Mouse (Mus musculus): ENCODE results near the gene Otub2. TPM values are rescaled to one million over a fixed set of nuclear protein-coding genes. Genes with fewer than 3 reads are reported as not detected.

Gene Otub2
- polyA plus RNA-seq, 1 experiment from 2014 or later: 18.4 TPM

GRCm38 (mm10) chr12:103407720-103408119, 19.2 kb downstream of the Otub2 start, which contains the start of gene 9330161L09Rik:
Gene 9330161L09Rik (minus strand): TSS chr12:103407820.
- no peaks in the 10 kb centered on the region for H3K4me1 ChIP-seq (replicated peaks)
- WGBS: 87% methylated on average over 4 of the region's 4 CpGs
- ATAC-seq (ENCODE audit: insufficient number of reproducible peaks, low FRiP score): no peak
- no peak within 1 kb of the TSS for H3K4me2 ChIP-seq
- no peak within 1 kb of the TSS for H3K27ac ChIP-seq (ENCODE audit: poor library complexity, severe bottlenecking)
- H3K4me3 ChIP-seq: no peak within 1 kb of the TSS
- no peaks in the 10 kb centered on the region for H3K9me3 ChIP-seq (replicated peaks)
- no peak within 1 kb of the TSS for H3K9ac ChIP-seq
- H3K36me3 ChIP-seq: peaks cover 97% of the 10 kb centered on the region
- no peaks in the 10 kb centered on the region for H3K27me3 ChIP-seq (replicated peaks)

GRCm38 (mm10) chr12:103408144-103408543, 19.7 kb downstream of the Otub2 start:
- Histone ChIP-seq H3K9ac (no peak overlapping the region), H3K4me2 (no peak overlapping the region), H3K4me3 (no peak overlapping the region), H3K36me3 (peaks cover 97% of the 10 kb centered on the region), H3K27me3 (replicated peaks) (no peaks in the 10 kb centered on the region), H3K9me3 (replicated peaks) (no peaks in the 10 kb centered on the region), H3K27ac (ENCODE audit: poor library complexity, severe bottlenecking) (no peak overlapping the region), H3K4me1 (replicated peaks) (no peaks in the 10 kb centered on the region)
- 92% methylated on average over 10 of the region's 10 CpGs for WGBS
- no peak for ATAC-seq (ENCODE audit: insufficient number of reproducible peaks, low FRiP score)

DNA sequence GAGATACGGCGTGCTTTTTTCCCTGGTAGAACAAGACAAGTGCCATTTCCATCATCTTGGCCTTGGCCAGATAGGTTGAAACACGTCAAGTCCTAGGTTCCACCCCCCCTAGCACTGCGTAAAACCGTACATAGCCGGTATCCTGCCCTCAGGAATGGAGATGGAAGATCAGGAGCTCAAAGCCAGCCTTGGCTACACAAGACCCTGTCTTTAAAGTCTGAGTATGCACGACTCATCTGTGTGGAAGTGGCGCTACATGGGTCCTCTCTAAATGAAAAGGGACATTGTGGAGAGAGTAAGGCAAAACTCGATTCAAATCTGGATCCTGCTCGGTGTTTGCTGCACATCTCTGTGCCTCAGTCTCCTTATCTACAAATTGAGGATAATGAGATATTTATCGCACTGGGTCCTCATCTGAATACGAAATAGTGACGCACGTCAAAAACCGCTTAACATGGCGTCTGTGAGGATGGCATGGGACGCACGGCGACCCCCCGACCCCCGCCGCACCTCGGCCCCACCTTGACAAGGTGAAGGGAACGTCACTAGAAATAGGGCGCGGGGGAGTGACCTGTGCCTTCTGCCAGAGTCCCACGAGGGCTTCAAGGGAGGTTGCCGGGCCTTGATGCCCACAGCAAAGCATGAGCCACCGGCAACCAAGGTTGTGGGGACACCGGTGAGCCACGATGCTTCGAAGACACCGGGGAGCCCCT, 36.7 kb downstream of the Otub2 start:
- H3K27me3 ChIP-seq (replicated peaks): no peaks in the 10 kb centered on the region
- H3K9me3 ChIP-seq (replicated peaks): no peaks in the 10 kb centered on the region; the same call in 1 of the 2 replicates
- H3K4me2 ChIP-seq: peak overlapping the region; percentile 99
- peaks cover 25% of the 10 kb centered on the region for H3K4me1 ChIP-seq (replicated peaks)
- H3K27ac ChIP-seq (ENCODE audit: poor library complexity, severe bottlenecking): peak overlapping the region; percentile 28; the same call in 1 of the 2 replicates
- ATAC-seq (ENCODE audit: insufficient number of reproducible peaks, low FRiP score): peak; percentile 10; the same call in 1 of the 2 replicates
- H3K9ac ChIP-seq: peak overlapping the region; percentile 98
- WGBS: 8% methylated on average over 33 of the region's 33 CpGs
- peak overlapping the region; percentile 96 for H3K4me3 ChIP-seq
- peaks cover 16% of the 10 kb centered on the region for H3K36me3 ChIP-seq

DNA sequence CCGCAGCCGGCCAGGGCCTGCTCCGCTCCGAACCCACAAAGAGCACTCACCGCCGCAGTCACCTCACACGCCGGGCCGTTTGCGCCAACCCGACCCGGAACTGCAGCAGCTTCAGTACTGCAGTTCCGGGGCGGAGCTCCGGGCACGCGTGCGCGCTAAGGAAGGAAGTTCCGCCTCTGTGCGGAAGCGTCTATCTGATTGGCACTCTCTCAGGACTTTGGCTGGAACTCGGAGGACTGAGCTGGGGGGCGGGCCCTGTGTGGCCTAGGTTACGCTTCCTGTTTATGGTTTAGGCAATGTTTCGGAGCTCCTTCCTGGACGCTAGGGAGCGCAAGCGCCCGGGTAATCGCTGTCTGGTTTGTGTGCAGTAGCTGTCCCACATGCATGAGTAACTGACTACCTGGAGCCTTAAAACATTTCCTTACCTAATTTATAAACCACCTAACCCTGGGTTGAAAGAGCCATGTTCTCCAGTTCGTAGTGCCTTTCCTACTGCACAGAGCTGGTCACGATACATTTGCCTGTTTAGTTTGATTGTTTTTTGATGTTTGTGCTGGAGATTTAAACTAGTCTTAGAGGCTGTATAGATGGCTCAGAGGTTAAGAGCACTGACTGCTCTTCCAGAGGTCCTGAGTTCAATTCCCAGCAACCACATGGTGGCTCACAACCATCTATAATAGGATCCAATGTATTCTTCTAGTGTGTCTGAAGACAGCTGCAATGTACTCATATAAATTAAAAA, 37.4 kb downstream of the Otub2 start, which contains the start of gene Ddx24:
Gene Ddx24, minus strand, starts transcription at position 102 of the 742 bp plus-strand sequence.
- peak within 1 kb of the TSS; percentile 28; the same call in 1 of the 2 replicates for H3K27ac ChIP-seq (ENCODE audit: poor library complexity, severe bottlenecking)
- ATAC-seq (ENCODE audit: insufficient number of reproducible peaks, low FRiP score): peak; percentile 100
- H3K36me3 ChIP-seq: peaks cover 16% of the 10 kb centered on the region
- no peaks in the 10 kb centered on the region for H3K27me3 ChIP-seq (replicated peaks)
- H3K4me3 ChIP-seq: peak within 1 kb of the TSS; percentile 96
- 1% methylated on average over 33 of the region's 33 CpGs for WGBS
- peak within 1 kb of the TSS; percentile 99 for H3K4me2 ChIP-seq
- H3K9ac ChIP-seq: peak within 1 kb of the TSS; percentile 98
- peaks cover 25% of the 10 kb centered on the region for H3K4me1 ChIP-seq (replicated peaks)
- H3K9me3 ChIP-seq (replicated peaks): no peaks in the 10 kb centered on the region; the same call in 1 of the 2 replicates

GRCm38 (mm10) chr12:103426710-103427109, 38.2 kb downstream of the Otub2 start:
- no peaks in the 10 kb centered on the region; the same call in 1 of the 2 replicates for H3K9me3 ChIP-seq (replicated peaks)
- no peak overlapping the region for H3K4me2 ChIP-seq
- H3K4me1 ChIP-seq (replicated peaks): peaks cover 23% of the 10 kb centered on the region
- no peak for ATAC-seq (ENCODE audit: insufficient number of reproducible peaks, low FRiP score)
- H3K27me3 ChIP-seq (replicated peaks): no peaks in the 10 kb centered on the region
- H3K27ac ChIP-seq (ENCODE audit: poor library complexity, severe bottlenecking): no peak overlapping the region
- WGBS: 88% methylated on average over 7 of the region's 7 CpGs
- peaks cover 15% of the 10 kb centered on the region for H3K36me3 ChIP-seq
- H3K9ac ChIP-seq: no peak overlapping the region
- no peak overlapping the region for H3K4me3 ChIP-seq

DNA sequence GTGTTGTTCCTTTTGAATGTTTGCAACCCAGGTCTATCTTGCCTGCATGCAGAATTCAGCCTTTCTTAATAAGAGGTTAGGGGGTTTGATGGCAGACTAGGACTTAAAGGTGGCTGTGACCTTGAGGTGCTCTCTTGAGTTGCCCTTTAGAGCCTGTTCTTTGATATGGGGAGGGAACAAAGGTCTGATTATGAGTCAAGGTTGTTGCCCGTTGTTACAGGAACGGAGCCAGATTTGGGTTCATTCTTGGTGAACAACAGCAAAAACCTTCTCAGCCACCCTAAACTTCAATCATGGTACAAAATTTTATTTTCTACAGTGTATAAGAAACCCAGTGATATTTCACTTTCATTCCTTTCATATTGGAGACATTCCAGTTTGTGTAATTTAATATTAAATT, 44.9 kb downstream of the Otub2 start:
- no peak overlapping the region for H3K4me3 ChIP-seq
- H3K27ac ChIP-seq (ENCODE audit: poor library complexity, severe bottlenecking): no peak overlapping the region
- no peaks in the 10 kb centered on the region for H3K27me3 ChIP-seq (replicated peaks)
- WGBS: 73% methylated on average over 2 of the region's 2 CpGs
- no peaks in the 10 kb centered on the region for H3K36me3 ChIP-seq
- no peak overlapping the region for H3K4me2 ChIP-seq
- ATAC-seq (ENCODE audit: insufficient number of reproducible peaks, low FRiP score): no peak
- H3K9me3 ChIP-seq (replicated peaks): no peaks in the 10 kb centered on the region
- H3K4me1 ChIP-seq (replicated peaks): no peaks in the 10 kb centered on the region
- H3K9ac ChIP-seq: no peak overlapping the region

DNA sequence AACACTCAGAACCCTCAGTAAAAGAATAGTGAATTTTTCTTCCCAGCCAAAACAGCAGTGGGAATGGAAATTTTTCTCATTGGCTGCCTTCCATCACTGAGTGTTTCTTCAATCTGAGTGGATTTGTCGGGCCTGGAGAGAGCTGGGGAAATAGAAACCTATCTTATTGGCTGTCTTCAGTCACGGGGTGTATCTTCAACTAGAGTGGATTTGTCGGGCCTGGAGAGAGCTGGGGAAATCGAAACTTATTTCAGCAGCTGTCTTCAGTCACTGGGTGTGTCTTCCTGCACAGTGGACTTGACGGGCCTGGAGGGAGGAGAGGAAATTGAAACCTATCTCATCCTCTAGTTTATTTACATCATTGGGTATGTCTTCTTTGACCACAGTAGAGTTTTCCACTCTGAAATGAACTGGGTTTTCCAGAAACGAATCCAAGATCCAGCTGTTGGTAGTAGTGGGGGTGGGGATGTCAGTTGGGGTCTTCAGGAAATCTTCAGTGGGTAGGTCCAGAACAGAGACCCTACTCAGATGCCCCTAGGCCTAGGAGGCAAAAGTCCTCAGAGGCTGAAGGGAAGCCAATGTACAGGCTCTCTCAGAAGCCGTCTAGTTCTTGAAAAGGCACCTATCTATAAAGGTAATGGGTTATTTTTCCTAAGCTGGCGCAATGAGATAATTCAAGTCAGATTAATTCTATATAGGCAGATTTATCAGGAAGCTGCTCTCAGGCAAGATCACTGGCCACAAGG, 45.7 kb downstream of the Otub2 start, which contains the start of gene Ifi27:
Gene Ifi27, plus strand, starts transcription at position 226 of the 746 bp plus-strand sequence.
- peak within 1 kb of the TSS; percentile 38 for H3K4me2 ChIP-seq

DNA sequence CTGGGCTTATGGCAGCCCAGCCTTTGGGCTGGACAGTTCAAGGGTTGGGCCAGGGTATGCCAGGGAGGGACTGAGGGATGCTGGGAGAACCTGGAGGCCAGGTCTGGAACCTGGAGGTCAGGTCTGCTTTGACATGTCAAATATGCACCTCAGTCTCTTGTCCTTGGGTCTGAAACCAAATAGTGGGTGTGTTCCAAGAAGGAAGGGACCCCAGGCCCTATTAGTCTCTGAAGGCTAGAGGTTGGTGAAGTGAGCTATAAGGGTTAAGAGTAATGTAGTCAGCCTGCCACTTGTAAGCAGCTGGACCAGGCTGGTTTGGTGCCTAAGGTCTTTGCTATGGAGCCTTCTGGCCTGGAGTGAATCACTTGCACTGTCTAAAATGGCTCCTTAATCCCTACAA, 46.4 kb downstream of the Otub2 start:
- H3K4me1 ChIP-seq (replicated peaks): no peaks in the 10 kb centered on the region
- no peak for ATAC-seq (ENCODE audit: insufficient number of reproducible peaks, low FRiP score)
- no peaks in the 10 kb centered on the region for H3K36me3 ChIP-seq
- no peak overlapping the region for H3K27ac ChIP-seq (ENCODE audit: poor library complexity, severe bottlenecking)
- H3K4me2 ChIP-seq: peak overlapping the region; percentile 38
- H3K27me3 ChIP-seq (replicated peaks): no peaks in the 10 kb centered on the region
- no peaks in the 10 kb centered on the region for H3K9me3 ChIP-seq (replicated peaks)
- H3K9ac ChIP-seq: no peak overlapping the region
- no peak overlapping the region for H3K4me3 ChIP-seq

More for the DNA sequence above, 45.7 kb downstream of the Otub2 start, which contains the start of gene Ifi27:
- no peaks in the 10 kb centered on the region for H3K36me3 ChIP-seq
- peak within 1 kb of the TSS; percentile 28 for H3K4me3 ChIP-seq
- no peaks in the 10 kb centered on the region for H3K9me3 ChIP-seq (replicated peaks)
- no peaks in the 10 kb centered on the region for H3K4me1 ChIP-seq (replicated peaks)
- peak; percentile 85 for ATAC-seq (ENCODE audit: insufficient number of reproducible peaks, low FRiP score)
- WGBS: 46% methylated on average over 8 of the region's 8 CpGs
- H3K27me3 ChIP-seq (replicated peaks): no peaks in the 10 kb centered on the region
- H3K9ac ChIP-seq: no peak within 1 kb of the TSS
- H3K27ac ChIP-seq (ENCODE audit: poor library complexity, severe bottlenecking): peak within 1 kb of the TSS; percentile 5; the same call in 1 of the 2 replicates

GRCm38 (mm10) chr12:103437601-103438000, 49.1 kb downstream of the Otub2 start:
- Histone ChIP-seq H3K4me2 (no peak overlapping the region), H3K9ac (no peak overlapping the region)
- WGBS: 86% methylated on average over 1 of the region's 1 CpGs

GRCm38 (mm10) chr12:103443524-103443923, 55.0 kb downstream of the Otub2 start, which contains the start of gene Ifi27l2a:
Gene Ifi27l2a (minus strand): TSS chr12:103443680.
- no peaks in the 10 kb centered on the region for H3K4me1 ChIP-seq (replicated peaks)
- WGBS: 57% methylated on average over 3 of the region's 3 CpGs
- H3K4me2 ChIP-seq: no peak within 1 kb of the TSS
- H3K9ac ChIP-seq: no peak within 1 kb of the TSS
- peaks cover 6% of the 10 kb centered on the region; the same call in 1 of the 2 replicates for H3K27me3 ChIP-seq (replicated peaks)
- no peak within 1 kb of the TSS for H3K27ac ChIP-seq (ENCODE audit: poor library complexity, severe bottlenecking)
- no peak for ATAC-seq (ENCODE audit: insufficient number of reproducible peaks, low FRiP score)
- H3K9me3 ChIP-seq (replicated peaks): no peaks in the 10 kb centered on the region
- no peaks in the 10 kb centered on the region for H3K36me3 ChIP-seq
- H3K4me3 ChIP-seq: no peak within 1 kb of the TSS

More at GRCm38 (mm10) chr12:103437601-103438000, 49.1 kb downstream of the Otub2 start:
- Histone ChIP-seq H3K27ac (ENCODE audit: poor library complexity, severe bottlenecking) (no peak overlapping the region), H3K9me3 (replicated peaks) (no peaks in the 10 kb centered on the region), H3K36me3 (no peaks in the 10 kb centered on the region), H3K4me3 (no peak overlapping the region), H3K4me1 (replicated peaks) (no peaks in the 10 kb centered on the region), H3K27me3 (replicated peaks) (0 out of 2 replicates have a peak, but pooled peaks cover 3% of the 10 kb centered on the region)
- no peak for ATAC-seq (ENCODE audit: insufficient number of reproducible peaks, low FRiP score)
